Mouse (Mus musculus): ENCODE data around the gene Tshz2.

GRCm38 (mm10) chr2:169584745-169585456 lies 47.9 kb upstream of the Tshz2 start:
- no peak for TF ChIP-seq CTCF (IDR thresholded peaks at IDR 0.05; ENCODE audit: control insufficient read depth, insufficient read depth, insufficient read length)
- TF ChIP-seq MYOG (IDR thresholded peaks at IDR 0.05; ENCODE audit: control insufficient read depth, extremely low read depth, insufficient read length): no peak
- no peak for TF ChIP-seq MYOD1 (IDR thresholded peaks at IDR 0.05; ENCODE audit: control insufficient read depth, insufficient read length, low read depth)
- TF ChIP-seq USF1 (IDR thresholded peaks at IDR 0.05; ENCODE audit: low read depth): no peak
- no peak for TF ChIP-seq MAX (IDR thresholded peaks at IDR 0.05)
- TF ChIP-seq CEBPB (IDR thresholded peaks at IDR 0.05; ENCODE audit: low read depth): no peak
